Mouse (Mus musculus) lung, adult 2 months (tissue): ENCODE measurements around the gene Myof. TPM values are rescaled to one million over a fixed set of nuclear protein-coding genes. Genes with fewer than 3 reads are reported as not detected.

Experiments used
- DNase-seq: peaks from one replicate; pipeline ENCODE4 v3.0.0; 2022
- H3K4me1 ChIP-seq: fragments of 200-500 bp; 2 replicates; pipeline ENCODE4 v1.6.1; 2011; ENCODE audit warnings: low read length; ENCODE audit not compliant: control insufficient read depth, insufficient read depth
- H3K4me3 ChIP-seq: fragments of 200-500 bp; replicated peaks from 2 replicates; pipeline ENCODE3; 2011; ENCODE audit warnings: low read depth, mild to moderate bottlenecking, control low read depth, low read length; ENCODE audit errors: extremely low read depth
- CTCF ChIP-seq: fragments of 200-500 bp; IDR thresholded peaks from 2 replicates; pipeline ENCODE4 v1.5.1; 2011; ENCODE audit warnings: mild to moderate bottlenecking, low read length, control low read depth; ENCODE audit not compliant: insufficient read depth
- POLR2A ChIP-seq: fragments of 200-500 bp; IDR thresholded peaks from 2 replicates; pipeline ENCODE4 v1.6.1; 2011; ENCODE audit warnings: low read depth, mild to moderate bottlenecking, control low read depth, low read length, borderline replicate concordance; ENCODE audit errors: extremely low read depth
- WGBS: fragments of 180-500 bp; shearing (Covaris S2); methylation state at CpG from one replicate; pipeline ENCODE4 v1.1.7; 2018; 5-methylcytosine and 5-hydroxymethylcytosine counted together
- polyA plus RNA-seq: library from polyadenylated mRNA; depleted of rRNA; stranded (reverse); fragments of >200 nt; gene quantifications from 2 replicates; pipeline ENCODE4 v1.2.3, GENCODE M21; 2012

Myof gene
- polyA plus RNA-seq, 1 experiment, result 51.8 TPM

GRCm38 (mm10) chr19:37959543-37960215 lies 83.7 kb downstream of the Myof start:
- Histone ChIP-seq H3K4me1 (peaks cover 5% of the 10 kb centered on the region), H3K4me3 (no peak overlapping the region)
- WGBS, result 72% methylated on average over 10 of the region's 10 CpGs
- DNase-seq, result no peak
- TF ChIP-seq CTCF, result no peak
- TF ChIP-seq POLR2A, result no peak

- Histone ChIP-seq H3K4me3 (no peak overlapping the region), H3K4me1 (peaks cover 5% of the 10 kb centered on the region)
- no peak for TF ChIP-seq POLR2A
- TF ChIP-seq CTCF, result no peak
- no peak for DNase-seq
- 45% methylated on average over 6 of the region's 6 CpGs for WGBS
Observed at GRCm38 (mm10) chr19:37959076-37959475, 84.3 kb downstream of the Myof start.

GRCm38 (mm10) chr19:37957256-37957655 lies 86.1 kb downstream of the Myof start:
- Histone ChIP-seq H3K4me1 (peaks cover 5% of the 10 kb centered on the region), H3K4me3 (no peak overlapping the region)
- WGBS, result 45% methylated on average over 7 of the region's 7 CpGs
- peak; percentile 16 for DNase-seq
- TF ChIP-seq CTCF (no peak), POLR2A (no peak)

GRCm38 (mm10) chr19:37956006-37956405 lies 87.4 kb downstream of the Myof start:
- 35% methylated on average over 3 of the region's 3 CpGs for WGBS
- no peak overlapping the region for H3K4me3 ChIP-seq
- TF ChIP-seq CTCF (no peak), POLR2A (no peak)
- peak; percentile 42 for DNase-seq
- H3K4me1 ChIP-seq, result peaks cover 5% of the 10 kb centered on the region

GRCm38 (mm10) chr19:37955425-37956001 lies 87.9 kb downstream of the Myof start:
- H3K4me1 ChIP-seq, result peaks cover 5% of the 10 kb centered on the region
- no peak for TF ChIP-seq POLR2A
- TF ChIP-seq CTCF, result peak; percentile 73

GRCm38 (mm10) chr19:37954772-37955171 lies 88.6 kb downstream of the Myof start:
- Histone ChIP-seq H3K4me1 (peaks cover 5% of the 10 kb centered on the region), H3K4me3 (no peak overlapping the region)
- DNase-seq, result no peak
- WGBS, result 74% methylated on average over 5 of the region's 5 CpGs
- TF ChIP-seq CTCF (no peak), POLR2A (no peak)

More at GRCm38 (mm10) chr19:37955425-37956001, 87.9 kb downstream of the Myof start:
- peak; percentile 51 for DNase-seq
- 24% methylated on average over 7 of the region's 7 CpGs for WGBS
- H3K4me3 ChIP-seq, result no peak overlapping the region

GRCm38 (mm10) chr19:37954236-37954635 lies 89.1 kb downstream of the Myof start:
- Histone ChIP-seq H3K4me1 (peaks cover 5% of the 10 kb centered on the region), H3K4me3 (no peak overlapping the region)
- 85% methylated on average over 8 of the region's 8 CpGs for WGBS
- TF ChIP-seq CTCF, result no peak
- no peak for TF ChIP-seq POLR2A
- DNase-seq, result no peak

GRCm38 (mm10) chr19:37946696-37947095 lies 96.7 kb downstream of the Myof start:
- no peak overlapping the region for H3K4me3 ChIP-seq
- TF ChIP-seq POLR2A, result no peak
- no peak for TF ChIP-seq CTCF
- no peak for DNase-seq
- WGBS, result 31% methylated on average over 4 of the region's 4 CpGs
- H3K4me1 ChIP-seq, result no peaks in the 10 kb centered on the region

- DNase-seq, result no peak
- H3K4me3 ChIP-seq, result no peak overlapping the region
- 73% methylated on average over 8 of the region's 8 CpGs for WGBS
- no peaks in the 10 kb centered on the region for H3K4me1 ChIP-seq
- no peak for TF ChIP-seq CTCF
- no peak for TF ChIP-seq POLR2A
Observed at GRCm38 (mm10) chr19:37946053-37946452, 97.3 kb downstream of the Myof start.

- H3K4me1 ChIP-seq, result no peaks in the 10 kb centered on the region
- WGBS, result 80% methylated on average over 10 of the region's 10 CpGs
- DNase-seq, result no peak
- no peak overlapping the region for H3K4me3 ChIP-seq
- no peak for TF ChIP-seq CTCF
- no peak for TF ChIP-seq POLR2A
Observed at GRCm38 (mm10) chr19:37939203-37939602, 104.2 kb downstream of the Myof start.
